Mouse (Mus musculus) ES-Bruce4 (cell line): ENCODE results near the gene Pus1. TPM values are rescaled to one million over a fixed set of nuclear protein-coding genes. Genes with fewer than 3 reads are reported as not detected.

Experiments
- H3K27ac ChIP-seq: 2 replicates; pipeline ENCODE4 v1.5.1; 2012; ENCODE audit warnings: low read length, inconsistent platforms; ENCODE audit not compliant: insufficient read depth
- H3K27me3 ChIP-seq: 2 replicates; pipeline ENCODE4 v1.6.1; 2012; ENCODE audit warnings: mild to moderate bottlenecking, low read length, inconsistent platforms; ENCODE audit not compliant: control insufficient read depth, poor library complexity, insufficient read depth, severe bottlenecking
- H3K36me3 ChIP-seq: 2 replicates; pipeline ENCODE4 v1.6.1; 2012; ENCODE audit warnings: inconsistent platforms, mild to moderate bottlenecking, low read length, moderate library complexity; ENCODE audit not compliant: control insufficient read depth, poor library complexity, insufficient read depth, severe bottlenecking
- H3K4me1 ChIP-seq: one replicate; pipeline ENCODE4 v1.8.1; 2011; ENCODE audit warnings: low read length; ENCODE audit not compliant: control insufficient read depth, insufficient read depth
- H3K4me3 ChIP-seq: 2 replicates; pipeline ENCODE4 v1.5.1; 2011; ENCODE audit warnings: low read depth, mild to moderate bottlenecking, low read length
- H3K9ac ChIP-seq: 2 replicates; pipeline ENCODE4 v1.6.1; 2012; ENCODE audit warnings: low read depth, mild to moderate bottlenecking, inconsistent platforms; ENCODE audit not compliant: poor library complexity, severe bottlenecking
- H3K9me3 ChIP-seq: replicated peaks from 2 replicates; pipeline ENCODE4 v1.6.1; 2012; ENCODE audit warnings: mild to moderate bottlenecking, low read length, inconsistent platforms; ENCODE audit not compliant: control insufficient read depth, poor library complexity, insufficient read depth, severe bottlenecking
- CTCF ChIP-seq: IDR thresholded peaks from one replicate; pipeline ENCODE4 v1.8.1; 2011; ENCODE audit warnings: low read depth, low read length
- EP300 ChIP-seq: IDR thresholded peaks from 2 replicates; pipeline ENCODE4 v1.6.1; 2011; ENCODE audit warnings: low read depth, low read length; ENCODE audit not compliant: insufficient read depth
- POLR2A ChIP-seq: IDR thresholded peaks from one replicate; pipeline ENCODE4 v1.8.1; 2011; ENCODE audit warnings: low read length; ENCODE audit not compliant: insufficient read depth
- polyA plus RNA-seq: library from polyadenylated mRNA; stranded (reverse); fragments of >200 nt; gene quantifications from 2 replicates; pipeline ENCODE4 v1.2.4, GENCODE M21; 2011; ENCODE audit warnings: low read depth; ENCODE audit not compliant: missing spikeins, insufficient read depth, insufficient read length

Pus1 gene
- polyA plus RNA-seq, 1 experiment, result 32.4 TPM

GRCm38 (mm10) chr5:110733231-110733823 is 47.1 kb downstream of the Pus1 start:
- Histone ChIP-seq H3K4me3 (no peak overlapping the region), H3K4me1 (no peaks in the 10 kb centered on the region), H3K36me3 (peaks cover 38% of the 10 kb centered on the region)

GRCm38 (mm10) chr5:110731227-110731626 is 49.2 kb downstream of the Pus1 start:
- Histone ChIP-seq H3K27me3 (no peaks in the 10 kb centered on the region), H3K4me1 (no peaks in the 10 kb centered on the region), H3K9me3 (no peaks in the 10 kb centered on the region), H3K27ac (no peak overlapping the region), H3K4me3 (no peak overlapping the region), H3K9ac (no peak overlapping the region), H3K36me3 (peaks cover 37% of the 10 kb centered on the region)
- no peak for TF ChIP-seq CTCF
- no peak for TF ChIP-seq POLR2A
- TF ChIP-seq EP300, result no peak

More at GRCm38 (mm10) chr5:110733231-110733823, 47.1 kb downstream of the Pus1 start:
- Histone ChIP-seq H3K27ac (no peak overlapping the region), H3K27me3 (no peaks in the 10 kb centered on the region), H3K9ac (no peak overlapping the region), H3K9me3 (no peaks in the 10 kb centered on the region)
- no peak for TF ChIP-seq CTCF
- TF ChIP-seq POLR2A, result no peak
- no peak for TF ChIP-seq EP300

- no peak overlapping the region for H3K4me3 ChIP-seq
- TF ChIP-seq CTCF (no peak), POLR2A (no peak), EP300 (no peak)
- H3K36me3 ChIP-seq, result peaks cover 51% of the 10 kb centered on the region
These were observed 52.6 kb downstream of the Pus1 start for GRCm38 (mm10) chr5:110727850-110728249.

More at GRCm38 (mm10) chr5:110727850-110728249, 52.6 kb downstream of the Pus1 start:
- Histone ChIP-seq H3K9ac (no peak overlapping the region), H3K27ac (no peak overlapping the region), H3K9me3 (no peaks in the 10 kb centered on the region), H3K4me1 (no peaks in the 10 kb centered on the region), H3K27me3 (no peaks in the 10 kb centered on the region)

Other genes with a start within 250 kb of the Pus1 start
- gene Galnt9, start 236.3 kb downstream of the Pus1 start, polyA plus RNA-seq, result 0.69 and 1.1 TPM in 2 replicates
- 53.3 and 55.5 TPM in 2 replicates for gene Noc4l, start 127.2 kb downstream of the Pus1 start, polyA plus RNA-seq
- 15.4 and 25.3 TPM in 2 replicates for gene Ddx51, start 127.2 kb downstream of the Pus1 start, polyA plus RNA-seq
- 100 and 104 TPM in 2 replicates for gene Ep400, start 9.9 kb downstream of the Pus1 start, polyA plus RNA-seq
- gene Ulk1, start 29.4 kb upstream of the Pus1 start, polyA plus RNA-seq, result 126 and 129 TPM in 2 replicates
- 41.5 and 46.6 TPM in 2 replicates for gene Hscb, start 59.1 kb upstream of the Pus1 start, polyA plus RNA-seq
- 95.0 and 107 TPM in 2 replicates for gene Chek2, start 59.3 kb upstream of the Pus1 start, polyA plus RNA-seq
- 2.0 and 2.5 TPM in 2 replicates for gene Ttc28, start 99.1 kb upstream of the Pus1 start, polyA plus RNA-seq